Mouse (Mus musculus) bone marrow macrophage, adult 2 months (primary cell): ENCODE measurements around the gene Cttnbp2nl.

Experiments
- CTCF ChIP-seq: IDR thresholded peaks from 2 replicates; pipeline ENCODE4 v1.5.1; 2012; ENCODE audit warnings: low read depth, mild to moderate bottlenecking, low read length, moderate library complexity
- POLR2A ChIP-seq: IDR thresholded peaks from 2 replicates; pipeline ENCODE4 v1.6.1; 2012; ENCODE audit warnings: mild to moderate bottlenecking, low read depth, low read length, borderline replicate concordance

GRCm38 (mm10) chr3:104961066-104962059, 91.6 kb downstream of the Cttnbp2nl start, which contains the start of gene Wnt2b:
- TF ChIP-seq POLR2A (no peak), CTCF (no peak)
